In genomic region chr17:81404225-81404624, GRCm38 (mm10) we compare ENCODE assay signal across 26 mouse cellular contexts. TPM values are rescaled to one million over a fixed set of nuclear protein-coding genes. Genes with fewer than 3 reads are reported as not detected.
DNase-seq lines count a peak whose midpoint lies in the region; ATAC-seq and TF ChIP-seq lines count a peak whose summit lies in the region.
"Had no signal": no experiment of that assay in that cellular context is flagged by ENCODE, and none has a peak within 500 bp of the region (broad histone marks: within the 10 kb centered on the region; RNA-seq: fewer than 3 reads in every experiment).

No protein-coding gene starts in this region.

- H3K9me3 ChIP-seq in heart, postnatal 0 days (replicated peaks; ENCODE audit: control insufficient read depth, low read length): no peaks in the 10 kb centered on the region
- no peaks in the 10 kb centered on the region for H3K9me3 ChIP-seq in neural tube, embryonic 13.5 days
- H3K9me3 ChIP-seq: embryonic facial prominence, embryonic 13.5 days; lung, embryonic 15.5 days; stomach, embryonic 15.5 days had no signal

- DNase-seq in gastrocnemius, adult 2 months: no peak
- no peak for DNase-seq in gastrocnemius, postnatal 25 days
- no peak for DNase-seq in heart, postnatal 0 days (ENCODE audit: low spot score)
- no peak for DNase-seq in heart, adult 8-10 months (ENCODE audit: low spot score)
- DNase-seq in neural tube, embryonic 10.5 days (ENCODE audit: extremely low spot score, low spot score): no peak
- DNase-seq in cerebellum, postnatal 4 days (ENCODE audit: low spot score in 2 of 2): no peak
- DNase-seq: cerebellum, adult 9-10 months; kidney, adult 18-20 months; layer of hippocampus, postnatal 36 days; lung, postnatal 4 days; right cerebral cortex, postnatal 25 days; thymus, adult 2 months had no signal

- TF ChIP-seq POLR2A in olfactory bulb, adult 2 months (IDR thresholded peaks at IDR 0.05; ENCODE audit: insufficient read depth, low read depth, low read length): no peak

- intact Hi-C loops in gastrocnemius, adult 2 months (cut with DNase I): loop anchor here (10.0 kb wide), 1 partner anchor 381 kb away; no protein-coding TSS in a partner anchor

- H3K4me2 ChIP-seq in heart, postnatal 0 days (ENCODE audit: low read depth, low read length): no peak overlapping the region
- H3K4me2 ChIP-seq in neural tube, embryonic 13.5 days: no peak overlapping the region
- H3K4me2 ChIP-seq: embryonic facial prominence, embryonic 13.5 days; lung, embryonic 15.5 days; stomach, embryonic 15.5 days had no signal

- H3K36me3 ChIP-seq in heart, postnatal 0 days (replicated peaks; ENCODE audit: control insufficient read depth, insufficient read depth, low read length): peaks cover 42% of the 10 kb centered on the region
- peaks cover 13% of the 10 kb centered on the region for H3K36me3 ChIP-seq in neural tube, embryonic 13.5 days
- H3K36me3 ChIP-seq: stomach, embryonic 15.5 days had no signal

- no peak overlapping the region for H3K9ac ChIP-seq in heart, postnatal 0 days (replicated peaks; ENCODE audit: low read depth, low read length)
- H3K9ac ChIP-seq in neural tube, embryonic 13.5 days: no peak overlapping the region
- H3K9ac ChIP-seq: embryonic facial prominence, embryonic 13.5 days; liver, embryonic 14.5 days; lung, embryonic 15.5 days; stomach, embryonic 15.5 days had no signal

- WGBS in heart, postnatal 0 days: 77% methylated on average over 4 of the region's 4 CpGs
- 39% methylated on average over 4 of the region's 4 CpGs for WGBS in neural tube, embryonic 13.5 days
- 44% methylated on average over 4 of the region's 4 CpGs for WGBS in olfactory bulb, adult 2 months

- peaks cover 26% of the 10 kb centered on the region for H3K4me1 ChIP-seq in heart, postnatal 0 days (ENCODE audit: control insufficient read depth, insufficient read depth)
- peaks cover 32% of the 10 kb centered on the region for H3K4me1 ChIP-seq in neural tube, embryonic 13.5 days (replicated peaks)
- peaks cover 5% of the 10 kb centered on the region for H3K4me1 ChIP-seq in olfactory bulb, adult 2 months (ENCODE audit: control insufficient read depth, insufficient read depth, low read length)
- H3K4me1 ChIP-seq: embryonic facial prominence, embryonic 13.5 days; lung, embryonic 15.5 days; stomach, embryonic 15.5 days had no signal

- H3K27me3 ChIP-seq in heart, postnatal 0 days (ENCODE audit: control insufficient read depth, insufficient read depth, low read length): no peaks in the 10 kb centered on the region
- no peaks in the 10 kb centered on the region for H3K27me3 ChIP-seq in neural tube, embryonic 13.5 days
- H3K27me3 ChIP-seq: embryonic facial prominence, embryonic 13.5 days; lung, embryonic 15.5 days; stomach, embryonic 15.5 days had no signal

- no peak overlapping the region for H3K4me3 ChIP-seq in gastrocnemius, adult 2 months
- H3K4me3 ChIP-seq in heart, postnatal 0 days (ENCODE audit: low read depth, low read length): no peak overlapping the region
- no peak overlapping the region for H3K4me3 ChIP-seq in neural tube, embryonic 13.5 days
- no peak overlapping the region for H3K4me3 ChIP-seq in olfactory bulb, adult 2 months (ENCODE audit: insufficient read depth, low read depth, low read length)
- H3K4me3 ChIP-seq: embryonic facial prominence, embryonic 13.5 days; lung, embryonic 15.5 days; stomach, embryonic 15.5 days had no signal

- 0 out of 2 replicates have a peak overlapping the region, but pooled peaks have one; percentile 64 for H3K27ac ChIP-seq in gastrocnemius, adult 2 months
- H3K27ac ChIP-seq in heart, postnatal 0 days (ENCODE audit: low read depth): peak overlapping the region; percentile 75
- peak overlapping the region; percentile 67 for H3K27ac ChIP-seq in neural tube, embryonic 13.5 days (replicated peaks)
- peak overlapping the region; percentile 25 for H3K27ac ChIP-seq in olfactory bulb, adult 2 months (ENCODE audit: insufficient read depth, low read depth, low read length)
- H3K27ac ChIP-seq: embryonic facial prominence, embryonic 13.5 days; kidney, postnatal 0 days; liver, embryonic 14.5 days; lung, embryonic 15.5 days; stomach, embryonic 15.5 days had no signal

- ATAC-seq in heart, postnatal 0 days (ENCODE audit: insufficient read depth, low read depth): no peak
- peak; percentile 62; the same call in 1 of the 2 replicates for ATAC-seq in neural tube, embryonic 13.5 days (ENCODE audit: low read depth)

- no peak for TF ChIP-seq CTCF in gastrocnemius, adult 2 months (IDR thresholded peaks at IDR 0.05)
- no peak for TF ChIP-seq CTCF in heart, postnatal 0 days (IDR thresholded peaks at IDR 0.05; ENCODE audit: low read depth)
- no peak for TF ChIP-seq CTCF in olfactory bulb, adult 2 months (IDR thresholded peaks at IDR 0.05; ENCODE audit: insufficient read depth, low read depth, low read length)

- TF ChIP-seq EP300 in heart, postnatal 0 days (IDR thresholded peaks at IDR 0.05; ENCODE audit: low read depth): no peak

RNA-seq across cellular contexts. Expression of gene Gm11096, which starts 37.3 kb away (rescaled TPM):
- not detected for total RNA-seq in gastrocnemius, adult 2 months (2021)
- not detected for total RNA-seq in gastrocnemius, postnatal 25 days (2021)
- total RNA-seq in heart, postnatal 0 days (2014; rRNA removed; ENCODE audit: low replicate concordance): not detected in 2 replicates
- not detected in 2 replicates for polyA plus RNA-seq in heart, postnatal 0 days (2015; fragmentation: Nextera tagmentation; extraction: Ambion mirVana)
- not detected for total RNA-seq in heart, adult 8-10 months (2022)
- not detected in 2 replicates for polyA plus RNA-seq in neural tube, embryonic 13.5 days (2015; fragmentation: Nextera tagmentation; extraction: Ambion mirVana)
- polyA plus RNA-seq in olfactory bulb, adult 2 months (2012; ENCODE audit: insufficient read depth, insufficient read length, low replicate concordance, missing spikeins): not detected in 2 replicates
- total RNA-seq: adrenal gland, adult 18-20 months; adrenal gland, postnatal 4 days; gastrocnemius, adult 8-10 months; layer of hippocampus, postnatal 36 days; left cerebral cortex, postnatal 14 days; neutrophil, adult 5-6 weeks had no signal
- polyA plus RNA-seq: embryonic facial prominence, embryonic 13.5 days; kidney, postnatal 0 days; limb, embryonic 14.5 days; liver, embryonic 14.5 days; lung, embryonic 15.5 days; stomach, embryonic 15.5 days; thymus, adult 2 months; urinary bladder, adult 2 months had no signal

Comparison
In these comparisons a context has a peak if more than half of its experiments do, and no peak if none do; other contexts are left out.
1. H3K27ac ChIP-seq: peak in every context shown above with its lines; median percentile 75 in heart, postnatal 0 days; 67 in neural tube, embryonic 13.5 days; 64 in gastrocnemius, adult 2 months; 25 in olfactory bulb, adult 2 months.